Mouse (Mus musculus) 3134 (cell line): Measurements from ENCODE around the gene Rad51b.

Experiments used
- DNase-seq: peaks from one replicate; pipeline ENCODE4 v3.0.0-alpha.2; 2011; ENCODE audit warnings: low spot score; ENCODE audit not compliant: insufficient read length; ENCODE audit errors: extremely low read depth

The Rad51b gene

GRCm38 (mm10) chr12:79843496-79843895 lies 546.4 kb downstream of the Rad51b start:
- DNase-seq: no peak

GRCm38 (mm10) chr12:79846247-79847151 lies 549.4 kb downstream of the Rad51b start:
- DNase-seq: no peak

DNA sequence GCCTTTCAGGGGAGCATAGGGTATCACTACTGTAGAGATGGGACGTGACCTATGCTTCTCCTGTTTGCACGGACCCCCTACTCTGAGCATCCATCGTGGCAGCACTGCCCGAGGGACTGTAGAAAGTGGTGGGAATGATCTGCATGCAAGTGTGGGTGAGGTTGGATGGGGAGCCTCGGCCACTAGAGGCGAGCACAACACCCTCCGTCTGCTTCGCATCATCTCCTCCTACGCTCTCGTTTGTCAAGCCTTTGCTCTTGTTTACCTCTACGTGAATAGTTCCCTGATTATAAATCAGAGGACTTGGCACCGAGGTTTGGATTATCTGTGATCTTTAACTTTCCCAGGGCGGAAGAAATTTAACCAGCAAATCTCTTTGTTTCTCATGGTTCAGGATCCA lies 551.5 kb downstream of the Rad51b start:
- no peak for DNase-seq

DNA sequence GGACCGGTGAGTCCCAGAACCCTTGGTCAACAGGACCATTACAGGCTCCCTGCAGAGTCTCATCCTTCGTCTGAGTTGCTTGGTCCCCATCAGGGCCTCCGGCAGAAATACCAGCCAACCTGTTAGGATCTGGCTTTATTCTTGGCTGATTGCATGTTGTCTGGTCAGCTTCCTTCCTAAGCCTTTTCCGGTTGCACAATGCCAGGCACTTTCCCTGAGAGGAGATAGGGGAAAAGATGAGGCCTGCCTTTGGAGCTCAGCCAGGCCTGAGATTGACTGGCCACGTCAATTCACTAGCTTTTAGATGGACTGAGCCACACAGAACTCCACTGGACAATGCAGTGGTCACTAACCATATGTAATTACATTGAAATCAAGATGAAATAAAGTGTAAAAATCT lies 552.9 kb downstream of the Rad51b start:
- DNase-seq: no peak

GRCm38 (mm10) chr12:79851898-79852297 lies 554.8 kb downstream of the Rad51b start:
- DNase-seq: no peak

DNA sequence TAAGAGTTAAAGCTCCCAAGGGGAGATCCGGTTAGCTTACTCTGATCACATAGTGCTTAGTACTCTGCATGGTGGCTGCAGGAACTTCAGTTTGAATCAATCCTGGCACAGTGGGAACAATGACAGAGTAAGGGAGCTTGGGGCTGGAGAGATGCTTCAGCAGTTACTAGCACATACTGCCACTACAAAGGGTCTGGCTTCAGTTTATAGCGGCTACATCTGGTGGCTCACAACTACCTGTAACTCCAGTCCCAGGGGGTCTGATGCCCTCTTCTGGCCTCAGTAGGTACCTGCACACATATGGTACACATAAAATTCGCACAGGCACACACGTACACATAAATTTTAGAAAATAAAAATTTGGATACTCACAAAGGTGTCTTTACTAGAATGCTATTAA lies 555.5 kb downstream of the Rad51b start:
- DNase-seq: no peak

DNA sequence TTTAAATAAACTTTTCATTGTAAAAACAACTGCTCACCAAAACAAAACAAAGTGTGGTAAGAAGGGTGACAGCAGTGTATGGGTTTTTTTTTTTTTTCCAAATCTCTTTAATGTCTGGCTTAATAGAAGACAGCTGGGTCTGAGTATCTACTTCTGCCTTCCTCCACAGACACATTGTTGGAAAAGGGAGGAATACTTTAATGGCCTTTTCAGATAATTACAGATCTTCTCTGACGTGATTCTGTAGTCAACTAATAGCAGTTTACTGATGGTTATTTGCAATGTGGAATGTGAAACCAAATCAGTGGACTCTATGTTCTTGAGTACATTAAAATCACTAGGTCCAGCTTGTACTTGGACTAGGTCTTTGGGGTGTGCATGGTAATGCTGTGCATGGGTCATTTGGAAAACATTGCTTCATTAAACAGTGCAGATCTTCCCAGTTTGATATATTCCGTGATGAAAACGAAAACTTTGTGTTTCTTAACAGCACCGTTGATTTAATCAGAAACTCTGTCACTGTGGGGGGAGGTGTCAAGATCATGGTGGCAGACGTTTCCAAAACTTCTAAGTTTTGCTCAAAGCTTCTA lies 556.9 kb downstream of the Rad51b start:
- no peak for DNase-seq

DNA sequence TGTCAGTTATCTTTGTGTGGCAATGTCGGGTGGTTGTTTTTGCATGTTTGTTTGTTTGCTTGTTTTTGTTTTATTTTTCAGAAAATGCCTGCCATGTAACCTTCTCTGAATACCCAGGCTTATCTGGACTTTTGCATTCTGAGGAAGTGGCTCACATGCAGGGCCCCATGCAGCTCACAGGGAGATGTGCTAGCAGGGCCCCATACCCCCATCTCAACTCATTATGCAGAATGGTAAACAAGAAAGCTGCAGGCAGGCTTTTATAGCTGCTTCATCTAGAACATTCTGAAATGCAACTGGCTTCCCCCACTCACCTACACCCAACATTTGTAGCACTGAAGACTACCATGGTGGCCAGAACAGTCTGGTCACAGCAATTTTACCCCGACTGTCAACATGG lies 557.4 kb downstream of the Rad51b start:
- no peak for DNase-seq

- no peak for DNase-seq
Measured at GRCm38 (mm10) chr12:79856116-79856909, 559.2 kb downstream of the Rad51b start.

- DNase-seq: no peak
Measured at GRCm38 (mm10) chr12:79857704-79858103, 560.6 kb downstream of the Rad51b start.

GRCm38 (mm10) chr12:79858336-79858735 lies 561.3 kb downstream of the Rad51b start:
- DNase-seq: no peak

DNA sequence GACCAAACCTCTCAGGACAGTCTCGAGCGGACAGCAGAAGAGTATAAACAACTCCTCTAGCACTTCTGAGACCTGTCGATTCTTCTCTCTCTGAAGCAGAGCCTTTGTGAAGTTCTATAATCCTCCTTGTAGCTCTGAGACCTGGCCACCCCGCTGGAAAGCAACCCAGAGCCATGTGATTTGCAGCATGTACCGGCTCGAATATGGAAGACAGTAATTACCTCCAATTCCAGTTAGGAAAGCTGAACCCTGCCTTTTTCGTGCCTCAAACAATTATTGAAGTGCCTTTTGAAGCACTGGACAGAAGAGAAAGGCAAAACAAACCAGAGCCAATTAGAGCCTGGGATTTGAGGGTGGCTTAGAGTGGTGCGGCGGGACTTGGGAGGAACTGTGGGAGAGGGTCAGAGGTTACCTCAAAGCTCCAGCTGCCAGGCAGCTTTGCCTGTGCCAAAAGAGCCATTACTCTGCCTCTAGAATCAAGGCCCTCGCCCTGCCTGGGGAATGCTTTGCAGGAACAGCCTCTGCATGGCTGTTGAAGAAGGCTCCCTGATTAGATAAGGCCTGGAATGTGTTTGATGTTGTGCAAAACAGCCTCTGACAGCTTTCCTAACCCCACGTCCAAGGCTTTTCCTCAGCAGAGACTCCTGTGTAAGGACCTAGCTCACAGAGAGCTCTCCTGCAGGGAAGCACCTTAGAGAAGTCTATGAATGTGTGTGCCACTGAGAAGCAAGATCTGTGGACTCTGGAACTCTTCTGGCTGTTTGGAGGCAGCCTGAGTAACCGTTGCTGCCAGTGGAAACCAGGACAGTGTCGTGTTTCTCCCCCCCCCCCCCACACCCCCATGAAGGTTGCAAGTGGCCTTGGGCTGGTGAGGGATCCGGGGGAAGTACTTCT lies 562.5 kb downstream of the Rad51b start:
- no peak for DNase-seq

DNA sequence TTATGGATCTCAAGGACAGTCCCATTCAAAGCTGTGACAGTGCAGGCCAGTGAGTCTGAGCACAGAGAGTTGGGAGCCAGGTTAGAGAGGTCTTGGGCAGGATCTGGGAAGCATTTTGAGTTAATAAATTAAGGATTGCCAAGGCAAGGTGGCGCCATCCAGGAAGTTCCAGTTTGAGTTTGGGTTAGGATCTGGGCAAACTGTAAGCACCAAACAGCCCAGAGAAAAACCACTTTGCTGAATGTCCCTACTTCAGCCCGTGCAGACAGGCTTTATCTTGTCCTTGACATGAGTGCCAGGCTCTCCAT lies 563.1 kb downstream of the Rad51b start:
- no peak for DNase-seq
